Mouse (Mus musculus): ENCODE data around the gene Arhgap21. TPM values are rescaled to one million over a fixed set of nuclear protein-coding genes. Genes with fewer than 3 reads are reported as not detected.

Arhgap21 gene
- total RNA-seq, 2 experiments from 2014 or later, result 327 to 359 TPM

DNA sequence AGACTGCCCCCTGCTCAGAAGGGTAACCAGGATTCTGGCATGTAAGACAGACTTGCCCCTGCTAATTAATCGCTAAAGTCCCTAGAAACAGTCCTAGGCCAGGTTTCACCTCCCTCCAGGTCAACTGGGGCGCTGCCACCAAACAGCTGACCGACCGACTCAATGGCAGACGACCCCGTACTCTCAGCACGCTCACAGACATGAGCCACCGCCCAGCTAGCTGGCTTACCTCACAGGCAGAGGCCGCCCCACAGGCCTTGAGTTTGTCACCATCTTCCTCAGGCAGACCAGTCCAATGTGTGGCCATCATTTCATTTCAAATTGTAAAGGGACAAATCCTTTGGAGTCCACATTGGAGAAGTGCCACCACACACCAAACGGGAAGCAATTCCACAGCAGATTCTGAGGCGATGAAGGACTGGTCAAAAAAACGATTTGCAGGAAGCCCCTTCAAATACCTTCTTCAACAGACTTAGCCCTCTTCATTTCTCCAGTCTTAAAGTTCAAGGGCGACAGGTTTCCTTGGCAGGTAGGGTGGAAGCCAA lies 1.5 kb downstream of the Arhgap21 start:
- DNase-seq (ENCODE audit: low spot score in 2 of 2), result no peak

DNA sequence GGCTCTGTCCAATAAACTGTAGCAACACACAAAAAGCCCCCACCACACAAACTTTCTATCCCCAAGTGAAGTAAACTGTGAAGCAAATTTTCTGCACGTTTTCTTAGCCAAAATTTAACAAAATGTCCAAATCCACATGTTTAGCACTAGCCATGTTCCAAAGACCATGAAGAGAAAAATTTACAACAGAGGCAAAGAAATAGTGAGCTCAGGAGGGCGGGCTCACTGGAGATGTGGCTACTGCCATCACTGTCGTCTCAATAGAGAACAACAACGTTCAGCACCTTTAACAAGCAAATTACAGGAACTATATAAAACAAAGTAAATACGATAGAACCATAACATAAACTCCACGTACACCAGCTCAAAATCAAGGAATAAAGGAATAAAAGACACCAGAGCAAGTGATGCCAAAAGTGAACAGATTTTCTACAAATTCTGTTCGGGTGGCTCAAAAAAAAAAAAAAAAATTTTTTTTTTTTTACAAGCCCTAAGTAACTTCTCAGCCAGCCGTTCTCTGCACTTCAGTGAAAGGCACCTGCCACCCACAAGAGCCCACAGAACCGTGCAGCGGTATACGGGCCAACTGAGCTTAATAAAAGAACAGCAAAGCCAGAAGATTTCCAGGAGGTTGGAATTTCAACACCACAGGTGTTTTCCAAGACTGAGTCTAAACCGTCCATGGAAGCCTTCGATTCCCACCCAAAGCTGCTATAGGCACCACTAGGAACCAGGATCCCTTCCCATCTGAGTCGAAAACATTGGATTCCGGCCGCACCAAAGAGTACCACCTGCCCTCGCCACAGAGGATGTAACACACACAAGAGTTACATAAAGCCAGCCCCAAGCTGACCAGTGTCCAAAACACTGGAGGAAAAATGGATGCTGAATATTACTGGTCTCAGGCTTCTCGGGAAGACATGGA lies 2.2 kb downstream of the Arhgap21 start:
- no peak for DNase-seq (ENCODE audit: low spot score in 2 of 2)

DNA sequence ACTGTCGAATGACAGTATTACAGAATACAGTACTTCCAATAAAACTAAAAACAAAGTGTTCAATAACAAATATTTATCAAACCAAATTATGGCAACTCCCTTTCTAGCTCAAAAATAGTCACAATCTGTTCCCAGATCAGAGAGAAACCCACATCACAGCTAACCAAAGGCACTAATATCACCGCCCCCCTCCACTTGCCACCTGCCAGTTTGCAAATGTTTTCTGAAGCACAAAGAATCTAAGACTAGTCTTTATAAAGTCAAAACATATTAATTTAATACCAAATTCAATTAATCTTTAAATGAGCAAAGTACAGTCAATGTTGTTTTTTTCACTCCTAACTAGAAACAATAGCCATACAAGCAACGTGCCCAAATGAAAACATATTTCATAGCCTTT lies 3.3 kb downstream of the Arhgap21 start:
- DNase-seq (ENCODE audit: low spot score in 2 of 2), result no peak

DNA sequence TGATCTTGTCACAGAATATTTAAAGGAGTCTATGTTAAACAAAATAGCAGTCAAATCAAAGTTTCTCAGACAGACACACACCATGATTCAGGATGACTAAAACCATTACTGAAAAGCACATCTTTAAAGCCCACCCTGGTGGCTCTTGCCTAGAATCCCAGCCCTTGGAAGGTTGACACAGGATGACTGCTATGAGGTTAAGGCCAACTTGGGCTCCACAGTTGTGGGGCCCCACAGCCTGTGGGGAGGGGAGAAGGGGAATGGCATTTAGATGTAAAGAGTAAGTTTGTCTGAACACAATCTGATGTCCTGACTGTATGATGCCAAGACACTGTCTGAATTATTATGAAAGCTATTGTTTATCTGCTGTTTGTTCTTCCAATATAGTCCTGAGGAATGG lies 4.2 kb downstream of the Arhgap21 start:
- no peak for DNase-seq (ENCODE audit: low spot score in 2 of 2)

DNA sequence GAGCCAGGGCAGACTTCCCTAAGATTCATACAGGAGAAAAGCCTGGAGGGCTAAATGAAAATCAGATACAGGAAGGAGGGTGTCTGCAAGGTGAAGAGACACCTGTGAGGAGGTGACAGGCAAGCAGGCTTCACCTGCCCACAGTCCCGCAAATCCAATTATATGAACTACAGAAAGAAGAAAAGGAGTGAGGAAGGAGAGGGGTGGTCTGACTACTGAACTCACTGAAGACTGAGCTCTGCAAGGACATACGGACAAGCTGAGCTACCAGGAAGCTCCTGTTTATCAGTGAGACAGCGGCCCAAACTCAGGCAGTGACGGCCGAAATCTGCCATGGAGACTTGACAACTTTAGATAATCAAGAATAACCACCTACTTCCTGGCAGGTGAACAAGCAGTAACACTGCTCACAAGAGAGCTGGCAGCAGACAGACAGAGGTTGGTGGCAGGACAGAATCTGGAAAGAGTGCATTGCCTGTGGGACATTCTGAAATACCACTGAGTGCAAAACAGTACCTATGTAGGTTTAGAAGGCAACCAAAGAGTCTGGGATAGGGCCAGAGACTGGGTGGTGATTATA lies 5.4 kb downstream of the Arhgap21 start:
- DNase-seq (ENCODE audit: low spot score in 2 of 2), result no peak

DNA sequence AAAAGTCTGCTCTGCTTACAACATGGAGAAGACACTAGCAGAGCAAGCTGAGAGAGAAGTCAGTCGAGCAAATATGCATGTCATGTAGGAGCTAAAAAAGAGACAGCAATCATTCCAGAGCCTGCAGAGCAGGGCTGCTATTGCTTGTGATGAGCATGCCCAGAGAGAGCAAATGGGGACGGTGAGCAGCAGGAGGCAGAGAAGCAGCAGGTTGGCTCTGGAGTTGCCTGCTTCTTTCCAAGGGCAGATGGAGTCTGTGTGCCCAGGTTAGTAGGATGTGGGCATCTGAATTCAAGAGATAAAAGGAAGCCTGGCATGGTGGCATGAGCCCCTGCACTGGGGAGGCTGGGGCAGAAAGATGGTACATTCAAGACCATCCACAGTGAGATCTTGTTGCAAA lies 6.4 kb downstream of the Arhgap21 start:
- DNase-seq (ENCODE audit: low spot score in 2 of 2), result peak; percentile 60 to 84

DNA sequence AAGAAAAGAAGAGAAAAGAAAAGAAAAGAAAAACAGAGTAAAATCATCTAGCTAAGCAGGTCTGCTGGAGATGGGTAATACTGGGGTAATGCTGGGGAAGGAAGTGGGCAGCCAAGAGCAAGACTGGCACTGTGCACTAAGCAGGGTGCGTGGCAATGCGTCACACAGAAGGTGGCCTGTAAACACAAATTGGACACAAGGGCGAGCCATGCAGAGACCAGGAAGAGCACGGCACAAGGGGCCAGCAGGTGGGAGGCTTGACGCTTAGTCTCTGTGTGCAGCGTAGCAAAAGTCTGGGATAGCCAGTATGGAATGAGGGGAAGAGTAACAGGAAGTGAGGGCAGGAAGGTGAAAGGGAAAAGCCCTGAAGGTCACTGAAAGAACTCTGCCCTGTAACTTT lies 6.9 kb downstream of the Arhgap21 start:
- no peak for DNase-seq (ENCODE audit: low spot score in 2 of 2)

DNA sequence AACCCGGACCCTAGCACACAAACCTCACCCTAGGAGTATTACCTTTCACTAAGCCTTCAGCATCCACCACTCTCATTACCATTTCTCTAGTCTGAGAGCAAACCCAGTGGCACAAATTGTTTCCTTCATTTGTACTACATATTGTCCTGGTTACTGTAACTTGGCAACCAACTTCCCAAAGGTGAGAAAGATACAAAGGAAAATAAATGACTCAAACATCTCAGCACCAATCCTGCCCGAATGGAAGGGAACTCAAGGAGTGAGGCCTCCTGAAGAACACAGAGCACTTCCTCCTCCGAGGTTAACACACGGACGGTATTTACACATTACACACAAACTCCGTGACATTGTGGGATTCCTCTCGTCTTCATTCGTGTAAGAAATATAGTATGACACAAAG lies 7.4 kb downstream of the Arhgap21 start:
- no peak for DNase-seq (ENCODE audit: low spot score in 2 of 2)

DNA sequence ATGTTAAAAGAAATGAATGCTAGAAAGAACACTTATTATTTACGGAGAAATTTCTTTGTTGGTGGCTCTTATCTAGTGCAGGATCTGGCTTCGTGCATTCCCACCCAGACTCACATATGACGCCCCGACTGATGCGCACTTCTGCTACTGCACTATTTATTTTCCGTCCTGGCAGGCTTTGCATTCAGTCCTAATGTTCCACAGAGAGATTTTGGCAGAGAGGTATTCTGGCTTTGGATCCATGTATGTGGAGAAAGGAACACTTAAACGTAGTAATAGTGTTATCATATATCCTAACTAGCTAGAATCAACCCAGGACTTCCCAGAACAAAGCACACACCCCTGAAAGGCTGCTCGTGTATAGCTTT lies 8.0 kb downstream of the Arhgap21 start:
- DNase-seq (ENCODE audit: low spot score in 2 of 2), result peak in 1 of 2 experiments; percentile 64

DNA sequence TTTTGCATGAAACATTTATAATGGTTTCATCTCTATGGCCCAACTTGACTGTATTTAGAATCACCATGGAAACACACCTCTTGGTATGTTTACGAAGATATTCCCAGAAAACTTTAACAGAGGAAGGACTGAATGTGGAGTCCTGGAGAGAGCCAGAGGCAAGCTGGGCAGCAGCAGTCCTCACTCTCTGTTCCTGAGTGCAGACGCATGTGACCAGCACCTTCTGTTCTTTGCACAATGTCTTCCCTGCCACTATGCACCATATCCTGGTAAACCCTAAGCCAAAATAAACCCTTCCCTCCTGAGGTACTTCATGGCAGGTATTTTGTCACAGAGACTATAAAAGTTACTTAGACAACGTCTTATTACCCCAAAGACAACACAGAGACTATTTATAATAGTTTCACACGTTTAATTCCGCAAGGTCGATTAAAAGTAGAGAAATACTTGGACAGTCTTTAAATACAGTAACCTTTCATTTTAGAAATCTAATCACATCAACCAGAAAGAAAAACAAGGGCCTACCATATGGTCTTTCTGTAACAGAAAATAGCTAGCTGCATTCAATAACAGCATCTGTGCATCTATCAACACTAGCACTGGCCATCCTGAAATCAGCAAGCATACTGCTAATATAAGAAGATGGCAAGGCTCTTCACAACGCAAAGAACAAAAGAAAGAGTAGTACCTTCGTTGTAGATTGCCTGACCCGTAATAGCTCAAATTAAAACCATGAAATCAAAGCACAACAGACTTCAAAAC lies 8.6 kb downstream of the Arhgap21 start:
- DNase-seq (ENCODE audit: low spot score in 2 of 2), result no peak

DNA sequence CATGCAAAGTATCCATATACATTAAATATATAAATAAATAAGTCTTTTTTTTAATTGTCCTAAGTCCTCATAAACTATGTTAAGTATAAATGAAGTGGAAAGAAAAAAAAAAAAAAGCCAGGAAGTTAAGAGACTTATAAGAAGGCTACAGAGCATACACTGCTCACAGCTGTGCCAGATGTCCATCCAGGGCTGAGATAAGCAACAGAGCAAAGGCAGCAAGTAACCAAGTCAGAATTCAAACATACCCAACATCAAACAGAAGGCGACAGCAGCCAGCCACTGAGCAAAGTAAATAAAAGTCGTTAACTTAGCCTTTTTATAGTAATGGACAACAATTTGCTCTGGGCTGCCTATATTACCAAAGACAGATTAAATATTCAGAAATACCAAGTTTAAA lies 9.6 kb downstream of the Arhgap21 start:
- DNase-seq (ENCODE audit: low spot score in 2 of 2), result no peak

DNA sequence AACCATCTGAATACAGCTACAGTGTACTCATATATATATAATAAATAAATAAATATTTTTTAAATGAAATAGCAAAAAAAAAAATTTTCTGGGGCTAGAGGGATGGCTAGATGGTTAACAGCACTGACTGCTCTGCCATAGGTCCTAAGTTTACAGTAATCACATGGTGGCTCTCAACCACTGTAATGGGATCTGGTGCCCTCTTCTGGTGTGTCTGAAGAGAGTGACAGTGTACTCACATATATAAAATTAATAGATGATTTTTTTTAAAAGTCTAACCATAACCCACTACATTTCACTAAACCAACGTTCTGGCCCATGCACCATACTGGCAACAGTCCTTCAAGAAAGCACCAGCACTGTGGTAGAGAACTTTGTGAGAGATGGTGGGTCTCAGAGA lies 10.7 kb downstream of the Arhgap21 start:
- no peak for DNase-seq (ENCODE audit: low spot score in 2 of 2)

DNA sequence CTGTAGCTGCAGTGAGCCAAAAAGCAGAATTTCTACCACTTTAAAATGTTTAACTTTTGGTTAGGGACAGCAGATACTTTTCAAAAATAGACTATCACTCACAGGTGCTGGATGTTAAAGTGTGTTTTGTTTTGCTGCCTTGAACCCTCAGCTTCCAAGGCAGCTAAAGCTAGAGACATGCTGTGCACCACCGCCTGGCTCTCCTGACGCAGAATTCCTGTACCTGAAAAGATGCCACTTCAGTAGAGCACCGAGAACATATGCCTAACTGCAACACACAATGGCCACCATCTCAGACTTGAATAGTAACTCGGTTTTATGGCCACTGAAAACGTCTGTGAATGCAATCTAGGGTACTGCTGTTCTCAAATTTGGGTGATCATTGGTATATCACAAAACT lies 12.0 kb downstream of the Arhgap21 start:
- DNase-seq (ENCODE audit: low spot score in 2 of 2), result no peak

DNA sequence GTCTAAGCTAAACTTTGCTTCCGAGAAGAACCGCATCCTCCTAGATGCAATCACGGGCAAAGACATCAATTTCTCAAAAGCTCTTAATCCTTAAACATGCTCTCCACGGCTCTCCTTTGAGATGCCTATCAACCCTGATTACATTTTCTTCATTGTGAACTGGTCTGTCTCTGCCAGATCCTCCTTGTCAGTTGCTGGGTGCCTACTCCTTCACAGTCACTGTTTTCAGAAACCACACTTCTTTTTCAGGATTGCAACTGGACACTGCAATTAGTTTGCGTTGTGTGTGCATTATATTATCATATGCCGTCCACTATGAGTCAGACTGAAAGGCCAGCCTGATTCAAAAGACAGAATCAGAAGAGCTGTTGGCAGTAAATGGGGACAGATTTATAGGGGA lies 12.7 kb downstream of the Arhgap21 start:
- no peak for DNase-seq (ENCODE audit: low spot score in 2 of 2)

DNA sequence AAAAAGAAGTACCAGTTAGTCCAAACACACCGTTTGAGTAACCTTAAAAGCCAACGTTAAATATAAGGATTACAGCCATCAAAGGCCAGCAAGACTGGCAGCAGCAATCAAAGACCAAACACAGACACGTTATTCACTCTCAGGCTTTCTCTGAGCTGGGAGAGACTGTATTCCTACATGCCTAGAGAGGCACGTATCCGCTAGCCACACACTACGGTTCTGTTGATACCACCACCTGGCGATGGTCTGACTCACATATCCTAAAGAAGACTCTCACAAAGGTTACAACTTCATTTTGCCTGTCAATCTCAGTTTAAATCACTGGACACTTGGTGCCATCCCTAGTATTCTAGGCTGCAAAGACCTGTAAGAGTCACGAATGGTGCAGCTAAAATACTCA lies 13.3 kb downstream of the Arhgap21 start:
- DNase-seq (ENCODE audit: low spot score in 2 of 2), result no peak

DNA sequence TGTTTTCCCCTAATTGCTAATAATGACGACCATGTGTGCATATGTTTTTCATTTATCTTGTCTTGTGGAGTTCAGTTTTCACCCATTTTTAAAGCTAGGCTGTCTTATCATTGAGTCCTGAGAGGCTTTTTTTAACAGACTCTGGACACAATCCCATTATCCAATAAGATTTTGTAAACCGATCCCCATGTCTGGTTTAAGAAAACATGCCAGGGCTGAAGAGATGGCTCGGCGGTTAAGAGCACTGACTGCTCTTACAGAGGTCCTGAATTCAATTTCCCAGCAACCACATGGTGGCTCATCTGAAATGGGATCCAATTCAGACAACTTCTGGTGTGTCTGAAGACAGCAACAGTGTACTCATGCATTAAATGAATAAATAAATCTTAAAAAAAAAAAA lies 16.0 kb downstream of the Arhgap21 start:
- no peak for DNase-seq (ENCODE audit: low spot score in 2 of 2)

DNA sequence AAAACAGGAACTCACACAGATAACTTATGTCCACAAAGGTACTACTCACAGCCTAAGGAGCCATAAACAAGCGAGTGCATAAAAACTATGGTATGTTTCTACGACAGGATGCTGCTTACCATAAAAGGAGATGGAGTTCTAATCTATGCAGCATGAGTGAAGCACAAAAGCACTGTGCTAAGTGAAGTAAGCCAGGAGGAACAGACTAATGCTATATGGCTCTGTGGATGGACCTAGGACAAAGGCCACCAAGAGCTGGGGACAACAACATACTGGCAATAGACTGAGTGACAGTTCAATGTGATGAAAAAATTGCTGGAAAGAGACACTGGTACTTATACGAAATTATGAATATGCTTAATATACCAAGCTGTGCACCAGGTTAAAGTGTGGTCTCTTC lies 19.5 kb downstream of the Arhgap21 start:
- DNase-seq (ENCODE audit: low spot score in 2 of 2), result no peak

DNA sequence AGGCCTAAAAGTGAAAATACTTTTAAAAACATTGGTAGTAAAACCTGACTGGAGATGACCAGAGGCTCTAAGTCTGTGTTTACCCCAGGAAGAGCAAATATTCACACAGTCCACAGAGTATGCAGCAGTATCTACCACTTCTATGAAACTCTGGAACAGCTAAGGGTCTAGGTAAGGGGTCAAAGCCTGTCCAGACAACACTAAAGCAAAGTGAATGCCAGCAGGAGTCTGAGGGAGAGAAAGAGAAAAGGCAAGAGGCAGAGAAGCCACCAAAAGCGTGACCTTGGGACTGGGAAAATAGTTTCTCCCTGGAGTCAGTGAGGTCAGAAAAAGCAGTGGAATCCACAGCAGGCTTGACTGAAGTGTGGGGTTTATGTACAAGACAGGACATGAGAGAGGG lies 21.6 kb downstream of the Arhgap21 start:
- DNase-seq (ENCODE audit: low spot score in 2 of 2), result no peak

DNA sequence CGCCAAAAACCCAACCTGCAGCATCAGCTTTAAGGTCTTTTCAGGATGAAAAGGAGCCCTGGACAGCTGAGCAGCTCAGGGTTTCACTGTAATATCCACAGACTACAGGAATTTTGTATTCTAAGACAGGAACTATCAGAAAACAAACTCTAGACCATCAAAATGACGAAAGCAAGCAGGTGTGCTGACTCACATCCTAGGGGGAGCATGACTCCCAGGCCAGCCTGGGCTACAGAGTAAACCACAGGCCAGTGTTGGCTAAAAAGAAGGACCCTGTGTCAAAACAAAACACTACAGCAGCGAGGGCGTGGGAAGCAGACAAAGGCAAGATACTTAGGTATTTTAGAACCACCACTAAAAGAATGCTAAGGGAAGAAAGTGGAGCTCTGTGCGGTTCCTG lies 23.1 kb downstream of the Arhgap21 start:
- DNase-seq (ENCODE audit: low spot score in 2 of 2), result no peak

DNA sequence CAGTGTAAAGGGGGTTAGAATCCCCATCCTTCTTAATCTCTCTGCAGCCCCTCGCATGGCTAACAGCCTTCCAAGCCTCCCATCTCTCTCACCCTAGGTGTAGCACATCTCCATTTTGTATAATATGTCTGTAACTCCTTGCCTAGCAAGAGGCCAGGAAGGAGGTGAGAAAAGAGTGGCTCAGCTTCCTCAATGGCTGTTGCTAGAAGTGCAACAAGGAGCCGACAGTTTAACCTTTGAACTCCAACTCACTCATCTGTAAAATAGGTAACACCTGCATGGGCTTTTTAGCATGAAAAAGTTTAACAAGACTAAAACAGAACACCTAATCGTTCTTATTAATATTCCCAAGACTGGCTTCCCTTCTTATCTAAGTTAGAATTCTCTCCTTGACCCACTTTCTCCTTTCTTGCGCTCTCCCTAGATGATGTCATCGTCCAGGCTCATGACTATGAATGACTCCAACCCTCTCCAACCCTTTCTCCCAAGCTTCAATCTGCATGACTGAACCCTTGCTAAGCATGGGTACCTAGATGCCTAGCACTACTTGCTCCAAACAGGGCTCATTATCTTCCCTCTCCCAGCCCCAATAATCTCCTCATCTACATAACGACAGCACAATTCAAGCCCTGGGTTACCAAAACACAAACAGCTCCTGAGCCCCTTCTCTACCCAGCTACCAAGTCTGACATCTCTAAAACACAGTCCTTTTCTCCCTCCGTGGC lies 24.8 kb downstream of the Arhgap21 start:
- no peak for DNase-seq (ENCODE audit: low spot score in 2 of 2)

DNA sequence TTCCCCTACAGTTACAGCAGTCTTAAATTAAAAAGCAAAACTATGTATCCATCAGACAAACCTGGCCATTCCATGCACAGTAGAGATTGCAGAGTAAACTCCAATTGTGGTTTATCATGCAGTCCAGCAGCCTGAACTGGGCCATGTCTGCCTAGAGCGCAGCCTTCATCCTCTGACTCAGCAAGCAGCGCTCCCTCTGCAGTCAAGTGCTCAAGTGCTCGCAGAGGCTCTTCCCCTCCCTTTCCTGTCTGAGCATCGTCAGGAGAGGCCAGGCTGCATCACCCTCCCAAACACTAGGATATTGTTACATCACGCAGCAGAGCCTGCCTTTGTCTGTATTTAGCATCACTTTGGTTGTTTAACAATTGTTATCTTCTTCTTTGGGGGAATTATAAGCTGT lies 25.5 kb downstream of the Arhgap21 start:
- no peak for DNase-seq (ENCODE audit: low spot score in 2 of 2)

All from layer of hippocampus, postnatal 14 days (tissue).